Mouse (Mus musculus): ENCODE measurements around the gene Fam19a1. TPM values are rescaled to one million over a fixed set of nuclear protein-coding genes. Genes with fewer than 3 reads are reported as not detected.

The Fam19a1 gene
- polyA plus RNA-seq, 1 experiment from 2014 or later, result 21.5 TPM

DNA sequence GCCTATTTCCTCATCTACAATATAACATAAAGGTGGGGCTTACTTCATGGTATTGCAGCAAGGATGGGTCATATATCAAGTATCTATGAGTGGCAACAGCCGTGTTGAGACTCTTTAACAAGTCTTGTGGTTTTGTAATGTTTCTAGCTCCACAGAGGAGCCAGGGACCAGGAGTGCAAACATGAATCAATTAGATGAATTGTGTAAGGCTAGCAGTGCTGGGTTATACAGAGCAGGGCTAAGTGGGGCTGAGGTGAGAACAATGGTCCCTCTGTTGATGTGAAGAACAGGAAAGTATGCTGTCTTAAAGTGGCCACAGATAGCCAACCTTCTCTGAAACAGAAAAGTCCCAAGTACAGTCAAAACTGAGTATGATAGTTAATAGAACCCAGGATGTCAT, 480.1 kb downstream of the Fam19a1 start:
- Histone ChIP-seq H3K27me3 (ENCODE audit: control insufficient read depth, insufficient read depth, low read length) (no peaks in the 10 kb centered on the region), H3K4me2 (ENCODE audit: low read length) (no peak overlapping the region), H3K9me3 (ENCODE audit: control insufficient read depth, low read length) (no peaks in the 10 kb centered on the region), H3K9ac (replicated peaks; ENCODE audit: low read length) (no peak overlapping the region), H3K4me3 (replicated peaks; ENCODE audit: low read depth, low read length) (no peak overlapping the region), H3K36me3 (ENCODE audit: control insufficient read depth, insufficient read depth, low read length) (no peaks in the 10 kb centered on the region), H3K4me1 (ENCODE audit: control insufficient read depth, insufficient read depth, low read length) (no peaks in the 10 kb centered on the region), H3K27ac (replicated peaks; ENCODE audit: low read depth, low read length) (no peak overlapping the region)
- ATAC-seq (ENCODE audit: low FRiP score, low TSS enrichment) (no peak), DNase-seq (no peak)
- WGBS, result 80% methylated on average over 1 of the region's 1 CpGs

DNA sequence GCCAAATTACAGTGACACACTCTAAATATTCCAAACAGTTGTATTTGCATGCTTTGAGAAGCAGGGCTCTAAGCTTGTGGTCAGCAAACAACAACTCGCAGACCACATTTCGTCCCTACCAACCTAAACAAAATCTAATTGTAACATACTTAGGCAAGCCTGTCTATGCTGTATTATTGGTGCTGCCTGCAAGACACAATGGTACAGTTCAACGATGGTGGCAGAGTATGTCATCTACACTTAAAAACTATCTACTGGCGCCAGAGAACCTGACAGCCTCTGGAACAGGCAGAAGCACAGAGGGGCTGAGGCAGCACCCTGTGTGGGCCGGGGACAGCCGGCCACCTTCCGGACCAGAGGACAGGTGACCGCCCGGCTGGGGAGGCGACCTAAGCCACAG, 482.2 kb downstream of the Fam19a1 start:
- no peaks in the 10 kb centered on the region for H3K27me3 ChIP-seq (ENCODE audit: control insufficient read depth, insufficient read depth, low read length)
- DNase-seq (no peak), ATAC-seq (ENCODE audit: low FRiP score, low TSS enrichment) (no peak)
- H3K9ac ChIP-seq (replicated peaks; ENCODE audit: low read length), result no peak overlapping the region
- WGBS, result 96% methylated on average over 6 of the region's 10 CpGs
- no peaks in the 10 kb centered on the region for H3K9me3 ChIP-seq (ENCODE audit: control insufficient read depth, low read length)
- no peaks in the 10 kb centered on the region for H3K36me3 ChIP-seq (ENCODE audit: control insufficient read depth, insufficient read depth, low read length)
- no peak overlapping the region for H3K4me2 ChIP-seq (ENCODE audit: low read length)
- no peak overlapping the region for H3K27ac ChIP-seq (replicated peaks; ENCODE audit: low read depth, low read length)
- no peak overlapping the region for H3K4me3 ChIP-seq (replicated peaks; ENCODE audit: low read depth, low read length)
- no peaks in the 10 kb centered on the region for H3K4me1 ChIP-seq (ENCODE audit: control insufficient read depth, insufficient read depth, low read length)

DNA sequence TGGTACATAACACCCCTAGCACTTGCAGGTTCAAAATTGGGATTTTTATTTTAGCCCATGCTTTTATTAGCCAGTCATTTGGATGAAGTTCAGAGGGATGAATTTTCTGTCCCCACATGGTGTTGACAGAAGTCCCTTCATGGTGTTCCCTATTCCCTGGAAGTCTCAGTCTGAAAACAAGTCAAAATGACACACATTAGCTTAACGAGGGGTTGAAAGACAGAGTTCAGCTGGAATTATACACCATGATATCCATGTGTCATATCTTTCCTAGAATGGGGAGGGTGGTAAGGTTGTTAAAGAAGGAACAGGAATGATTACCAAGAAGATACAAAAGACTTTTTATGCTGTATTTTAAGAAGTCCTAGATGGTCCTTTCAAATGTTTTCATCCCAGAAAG, 511.2 kb downstream of the Fam19a1 start:
- H3K9ac ChIP-seq (replicated peaks; ENCODE audit: low read length), result no peak overlapping the region
- H3K36me3 ChIP-seq (ENCODE audit: control insufficient read depth, insufficient read depth, low read length), result no peaks in the 10 kb centered on the region
- H3K27me3 ChIP-seq (ENCODE audit: control insufficient read depth, insufficient read depth, low read length), result no peaks in the 10 kb centered on the region
- WGBS, result 85% methylated on average over 1 of the region's 1 CpGs
- no peak overlapping the region for H3K4me2 ChIP-seq (ENCODE audit: low read length)
- H3K27ac ChIP-seq (replicated peaks; ENCODE audit: low read depth, low read length), result no peak overlapping the region
- no peak overlapping the region for H3K4me3 ChIP-seq (replicated peaks; ENCODE audit: low read depth, low read length)
- no peak for ATAC-seq (ENCODE audit: low FRiP score, low TSS enrichment)
- no peak for DNase-seq
- H3K4me1 ChIP-seq (ENCODE audit: control insufficient read depth, insufficient read depth, low read length), result no peaks in the 10 kb centered on the region
- H3K9me3 ChIP-seq (ENCODE audit: control insufficient read depth, low read length), result no peaks in the 10 kb centered on the region

DNA sequence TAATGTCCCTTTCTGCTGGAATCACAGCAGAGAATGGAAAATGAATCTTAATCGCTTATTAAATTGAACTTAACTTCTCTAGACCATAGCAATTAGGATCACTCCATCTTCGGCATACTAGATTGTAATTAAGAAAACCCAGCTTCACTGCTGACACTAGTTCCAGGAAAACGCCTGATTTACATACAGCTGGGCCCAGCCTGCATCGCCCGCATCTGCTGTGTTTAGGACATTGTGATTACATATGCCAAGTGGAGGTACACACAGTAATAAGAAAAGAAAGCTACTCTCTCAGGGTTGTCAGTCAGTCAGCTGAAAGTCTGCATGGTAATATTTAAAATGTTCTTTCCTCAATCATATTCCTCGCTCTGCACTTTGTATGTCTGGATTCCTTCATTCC, 518.6 kb downstream of the Fam19a1 start:
- Histone ChIP-seq H3K9ac (replicated peaks; ENCODE audit: low read length) (no peak overlapping the region), H3K27ac (replicated peaks; ENCODE audit: low read depth, low read length) (no peak overlapping the region), H3K4me1 (ENCODE audit: control insufficient read depth, insufficient read depth, low read length) (peaks cover 4% of the 10 kb centered on the region; the same call in 1 of the 2 replicates), H3K27me3 (ENCODE audit: control insufficient read depth, insufficient read depth, low read length) (no peaks in the 10 kb centered on the region), H3K4me2 (ENCODE audit: low read length) (no peak overlapping the region), H3K4me3 (replicated peaks; ENCODE audit: low read depth, low read length) (no peak overlapping the region), H3K36me3 (ENCODE audit: control insufficient read depth, insufficient read depth, low read length) (no peaks in the 10 kb centered on the region), H3K9me3 (ENCODE audit: control insufficient read depth, low read length) (no peaks in the 10 kb centered on the region)
- DNase-seq (peak; percentile 61), ATAC-seq (ENCODE audit: low FRiP score, low TSS enrichment) (no peak; the same call in 1 of the 2 replicates)
- 33% methylated on average over 6 of the region's 6 CpGs for WGBS

DNA sequence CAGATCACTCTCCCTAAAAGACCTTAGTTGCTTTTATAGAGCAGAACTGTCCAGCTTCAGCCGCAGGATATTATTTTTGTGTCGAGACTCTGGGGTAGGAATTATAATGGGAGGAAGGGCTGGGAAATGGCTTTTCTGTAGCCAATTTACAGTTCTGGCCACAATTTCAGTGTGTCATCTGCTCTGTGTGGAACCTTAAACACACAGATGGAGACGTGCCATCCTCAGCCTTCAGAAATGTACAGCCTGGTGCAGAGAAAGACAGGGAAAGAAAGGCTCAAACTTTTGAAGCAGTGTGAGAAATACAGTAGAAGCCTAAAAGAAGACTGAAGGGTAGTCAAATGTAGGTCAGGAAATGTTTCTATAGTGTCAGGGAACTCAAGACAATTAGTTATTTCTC, 519.3 kb downstream of the Fam19a1 start:
- H3K4me1 ChIP-seq (ENCODE audit: control insufficient read depth, insufficient read depth, low read length), result peaks cover 4% of the 10 kb centered on the region; the same call in 1 of the 2 replicates
- no peak overlapping the region for H3K4me3 ChIP-seq (replicated peaks; ENCODE audit: low read depth, low read length)
- ATAC-seq (ENCODE audit: low FRiP score, low TSS enrichment) (no peak), DNase-seq (no peak)
- no peak overlapping the region for H3K4me2 ChIP-seq (ENCODE audit: low read length)
- H3K27me3 ChIP-seq (ENCODE audit: control insufficient read depth, insufficient read depth, low read length), result no peaks in the 10 kb centered on the region
- H3K9me3 ChIP-seq (ENCODE audit: control insufficient read depth, low read length), result no peaks in the 10 kb centered on the region
- H3K9ac ChIP-seq (replicated peaks; ENCODE audit: low read length), result no peak overlapping the region
- H3K27ac ChIP-seq (replicated peaks; ENCODE audit: low read depth, low read length), result no peak overlapping the region
- WGBS, result 77% methylated on average over 3 of the region's 3 CpGs
- H3K36me3 ChIP-seq (ENCODE audit: control insufficient read depth, insufficient read depth, low read length), result no peaks in the 10 kb centered on the region

DNA sequence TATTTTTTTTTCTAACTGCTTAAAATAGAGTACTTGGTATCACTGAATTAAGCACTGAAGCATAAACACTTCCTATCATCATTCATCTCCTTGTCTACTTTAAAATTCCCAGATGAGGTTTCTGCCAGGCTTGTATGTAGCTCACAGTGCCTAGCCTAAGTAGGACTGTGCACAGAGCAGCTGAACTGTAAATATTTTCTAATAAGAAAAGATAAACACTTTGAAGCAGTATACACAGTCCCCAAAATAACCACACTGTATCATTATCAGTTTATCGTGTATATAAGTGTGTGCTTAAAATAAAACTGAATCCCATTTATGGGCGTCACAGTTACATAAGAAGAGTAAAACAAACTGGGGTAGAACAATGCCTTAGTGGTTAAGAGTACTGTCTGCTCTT, 522.7 kb downstream of the Fam19a1 start:
- 91% methylated on average over 2 of the region's 2 CpGs for WGBS
- Histone ChIP-seq H3K4me3 (replicated peaks; ENCODE audit: low read depth, low read length) (no peak overlapping the region), H3K4me2 (ENCODE audit: low read length) (no peak overlapping the region), H3K36me3 (ENCODE audit: control insufficient read depth, insufficient read depth, low read length) (no peaks in the 10 kb centered on the region), H3K27me3 (ENCODE audit: control insufficient read depth, insufficient read depth, low read length) (no peaks in the 10 kb centered on the region), H3K9me3 (ENCODE audit: control insufficient read depth, low read length) (no peaks in the 10 kb centered on the region), H3K4me1 (ENCODE audit: control insufficient read depth, insufficient read depth, low read length) (peaks cover 4% of the 10 kb centered on the region; the same call in 1 of the 2 replicates), H3K27ac (replicated peaks; ENCODE audit: low read depth, low read length) (no peak overlapping the region), H3K9ac (replicated peaks; ENCODE audit: low read length) (no peak overlapping the region)
- ATAC-seq (ENCODE audit: low FRiP score, low TSS enrichment) (no peak), DNase-seq (no peak)

DNA sequence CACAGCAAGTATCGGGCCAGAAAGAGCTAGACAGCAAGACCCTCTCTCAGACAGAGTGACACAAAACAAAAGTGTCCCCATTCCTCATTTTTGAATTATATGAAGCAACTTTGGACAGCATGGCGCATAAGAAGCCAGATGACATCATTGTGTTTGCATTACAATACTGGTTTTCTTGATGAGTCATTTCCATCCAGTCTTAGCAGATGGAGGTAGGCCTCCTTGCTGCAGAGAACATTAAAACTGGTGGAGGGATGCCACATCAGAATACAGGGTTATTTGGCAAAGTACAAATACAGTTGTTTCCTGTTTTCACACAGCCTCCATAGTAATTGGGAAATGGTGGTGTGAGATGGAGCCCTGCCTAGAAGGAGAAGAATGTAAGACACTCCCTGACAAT, 535.8 kb downstream of the Fam19a1 start:
- ATAC-seq (ENCODE audit: low FRiP score, low TSS enrichment) (no peak), DNase-seq (no peak)
- H3K36me3 ChIP-seq (ENCODE audit: control insufficient read depth, insufficient read depth, low read length), result no peaks in the 10 kb centered on the region
- H3K4me3 ChIP-seq (replicated peaks; ENCODE audit: low read depth, low read length), result no peak overlapping the region
- no peaks in the 10 kb centered on the region for H3K9me3 ChIP-seq (ENCODE audit: control insufficient read depth, low read length)
- no peak overlapping the region for H3K27ac ChIP-seq (replicated peaks; ENCODE audit: low read depth, low read length)
- WGBS, result 84% methylated on average over 2 of the region's 2 CpGs
- H3K27me3 ChIP-seq (ENCODE audit: control insufficient read depth, insufficient read depth, low read length), result no peaks in the 10 kb centered on the region
- no peak overlapping the region for H3K9ac ChIP-seq (replicated peaks; ENCODE audit: low read length)
- H3K4me2 ChIP-seq (ENCODE audit: low read length), result no peak overlapping the region
- no peaks in the 10 kb centered on the region for H3K4me1 ChIP-seq (ENCODE audit: control insufficient read depth, insufficient read depth, low read length)

DNA sequence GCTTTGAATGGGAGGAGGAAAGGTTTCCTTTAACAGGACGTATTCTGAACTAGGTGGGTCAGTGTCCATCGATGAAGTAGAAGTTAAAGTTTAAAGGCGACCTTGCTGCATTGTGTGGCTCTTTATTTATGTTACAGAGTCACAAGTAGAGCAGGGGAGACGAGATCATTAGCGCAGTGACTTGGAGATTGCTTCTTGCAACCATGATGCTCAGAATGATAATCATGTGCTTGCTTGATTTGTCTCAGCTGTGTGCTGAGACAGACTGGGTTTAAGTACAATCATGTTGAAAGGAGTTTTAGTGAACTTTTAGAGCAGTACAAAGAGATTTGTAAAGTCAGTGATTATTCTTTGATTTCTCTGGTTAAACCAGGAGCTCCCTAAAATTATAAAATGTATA, 536.3 kb downstream of the Fam19a1 start:
- 90% methylated on average over 5 of the region's 5 CpGs for WGBS

DNA sequence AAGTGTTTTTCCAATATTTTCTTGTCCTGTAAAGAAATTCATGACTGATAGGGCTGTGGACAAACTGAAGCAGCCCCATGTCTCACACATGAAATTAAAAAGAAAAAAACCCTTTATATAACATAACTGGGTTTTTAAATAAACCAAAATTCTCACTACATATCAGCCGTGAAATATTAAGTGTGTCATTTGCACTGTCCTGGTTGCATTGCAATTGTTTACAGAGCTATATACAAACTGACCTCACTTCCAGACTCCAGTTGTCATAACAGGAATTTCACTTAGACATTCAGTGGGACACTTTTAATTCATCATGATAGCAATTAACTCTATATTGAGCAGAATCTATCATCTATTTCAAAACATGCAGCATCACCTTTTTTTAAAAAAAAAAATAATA, 553.4 kb downstream of the Fam19a1 start:
- ATAC-seq (ENCODE audit: low FRiP score, low TSS enrichment) (no peak), DNase-seq (no peak)
- 98% methylated on average over 1 of the region's 1 CpGs for WGBS
- Histone ChIP-seq H3K4me2 (ENCODE audit: low read length) (no peak overlapping the region), H3K9me3 (ENCODE audit: control insufficient read depth, low read length) (no peaks in the 10 kb centered on the region), H3K36me3 (ENCODE audit: control insufficient read depth, insufficient read depth, low read length) (no peaks in the 10 kb centered on the region), H3K27me3 (ENCODE audit: control insufficient read depth, insufficient read depth, low read length) (no peaks in the 10 kb centered on the region), H3K4me1 (ENCODE audit: control insufficient read depth, insufficient read depth, low read length) (no peaks in the 10 kb centered on the region), H3K4me3 (replicated peaks; ENCODE audit: low read depth, low read length) (no peak overlapping the region), H3K9ac (replicated peaks; ENCODE audit: low read length) (no peak overlapping the region), H3K27ac (replicated peaks; ENCODE audit: low read depth, low read length) (no peak overlapping the region)

More for the DNA sequence above, 536.3 kb downstream of the Fam19a1 start:
- Histone ChIP-seq H3K4me2 (ENCODE audit: low read length) (no peak overlapping the region), H3K36me3 (ENCODE audit: control insufficient read depth, insufficient read depth, low read length) (no peaks in the 10 kb centered on the region), H3K27me3 (ENCODE audit: control insufficient read depth, insufficient read depth, low read length) (no peaks in the 10 kb centered on the region), H3K9ac (replicated peaks; ENCODE audit: low read length) (no peak overlapping the region), H3K27ac (replicated peaks; ENCODE audit: low read depth, low read length) (no peak overlapping the region), H3K9me3 (ENCODE audit: control insufficient read depth, low read length) (no peaks in the 10 kb centered on the region), H3K4me3 (replicated peaks; ENCODE audit: low read depth, low read length) (no peak overlapping the region), H3K4me1 (ENCODE audit: control insufficient read depth, insufficient read depth, low read length) (no peaks in the 10 kb centered on the region)
- DNase-seq (no peak), ATAC-seq (ENCODE audit: low FRiP score, low TSS enrichment) (no peak)

All from midbrain, embryonic 14.5 days (tissue).